Mouse (Mus musculus) midbrain, postnatal 0 days (tissue): ENCODE data around the gene Ptpn3. TPM values are rescaled to one million over a fixed set of nuclear protein-coding genes. Genes with fewer than 3 reads are reported as not detected.

Experiments used
- ATAC-seq: fragments of 200-750 bp; cut with Nextera tagmentation; 2 replicates; pipeline ENCODE4 v1.8.0; 2017; ENCODE audit warnings: moderate number of reproducible peaks, mild to moderate bottlenecking, moderate TSS enrichment, moderate library complexity; ENCODE audit not compliant: low FRiP score
- DNase-seq: peaks from one replicate; pipeline ENCODE4 v3.0.0-alpha.2; 2015; ENCODE audit warnings: low spot score
- H3K27ac ChIP-seq: fragments of 300-500 bp; sonication (generic); 2 replicates; pipeline ENCODE4 v1.5.1; 2014; ENCODE audit warnings: low read depth, mild to moderate bottlenecking, low read length, mixed read lengths
- H3K27me3 ChIP-seq: fragments of 300-500 bp; sonication (generic); 2 replicates; pipeline ENCODE4 v1.6.1; 2014; ENCODE audit warnings: low read length, control low read depth, mixed read lengths; ENCODE audit not compliant: insufficient read depth
- H3K36me3 ChIP-seq: fragments of 300-500 bp; sonication (generic); 2 replicates; pipeline ENCODE4 v1.6.1; 2014; ENCODE audit warnings: low read length, control low read depth, mixed read lengths; ENCODE audit not compliant: insufficient read depth
- H3K4me1 ChIP-seq: fragments of 300-500 bp; sonication (generic); 2 replicates; pipeline ENCODE4 v1.6.1; 2014; ENCODE audit warnings: mild to moderate bottlenecking, control low read depth, antibody characterized with exemption, low read length, mixed read lengths; ENCODE audit not compliant: insufficient read depth
- H3K4me2 ChIP-seq: fragments of 300-500 bp; sonication (generic); 2 replicates; pipeline ENCODE4 v1.6.1; 2014; ENCODE audit warnings: low read depth, mild to moderate bottlenecking, low read length, mixed read lengths; ENCODE audit not compliant: poor library complexity, severe bottlenecking
- H3K4me3 ChIP-seq: fragments of 300-500 bp; sonication (generic); 2 replicates; pipeline ENCODE4 v1.5.1; 2014; ENCODE audit warnings: low read depth, mild to moderate bottlenecking, low read length, moderate library complexity
- H3K9ac ChIP-seq: fragments of 300-500 bp; sonication (generic); replicated peaks from 2 replicates; pipeline ENCODE4 v1.6.1; 2014; ENCODE audit warnings: mild to moderate bottlenecking, low read length, moderate library complexity, mixed read lengths; ENCODE audit not compliant: poor library complexity, severe bottlenecking
- H3K9me3 ChIP-seq: fragments of 300-500 bp; sonication (generic); 2 replicates; pipeline ENCODE4 v1.6.1; 2016; ENCODE audit warnings: low read length, control low read depth
- CTCF ChIP-seq: IDR thresholded peaks from 2 replicates; pipeline ENCODE4 v1.5.1; 2016; ENCODE audit warnings: antibody characterized with exemption, mild to moderate bottlenecking
- WGBS: fragments of 180-500 bp; shearing (Covaris S2); extraction: QIAGEN DNeasy Blood & Tissue Kit; methylation state at CpG from one replicate; pipeline ENCODE4 v1.1.7; 2014; 5-methylcytosine and 5-hydroxymethylcytosine counted together
- polyA plus RNA-seq: library from polyadenylated mRNA; unstranded; fragments of >200 nt; fragmentation: Nextera tagmentation; extraction: Ambion mirVana; gene quantifications from 2 replicates; pipeline ENCODE4 v1.2.1, GENCODE M21; 2015
- total RNA-seq: library from RNA; depleted of rRNA; stranded (reverse); fragments of >200 nt; gene quantifications from 2 replicates; pipeline ENCODE4 v1.2.3, GENCODE M21; 2014

Ptpn3 gene
- total and polyA plus RNA-seq, 2 experiments from 2014 or later: 1.9 to 6.2 TPM

- Histone ChIP-seq H3K9me3 (no peaks in the 10 kb centered on the region), H3K4me3 (no peak overlapping the region), H3K27ac (no peak overlapping the region), H3K4me1 (no peaks in the 10 kb centered on the region), H3K4me2 (no peak overlapping the region), H3K36me3 (peaks cover 5% of the 10 kb centered on the region; the same call in 1 of the 2 replicates), H3K27me3 (no peaks in the 10 kb centered on the region), H3K9ac (no peak overlapping the region)
- DNase-seq (no peak), ATAC-seq (no peak)
- no peak for TF ChIP-seq CTCF
- WGBS: 70% methylated on average over 7 of the region's 7 CpGs
Observed at GRCm38 (mm10) chr4:57263695-57264094, 37.9 kb downstream of the Ptpn3 start.

GRCm38 (mm10) chr4:57263061-57263685 is 38.5 kb downstream of the Ptpn3 start:
- 71% methylated on average over 8 of the region's 8 CpGs for WGBS
- Histone ChIP-seq H3K4me1 (no peaks in the 10 kb centered on the region), H3K4me3 (no peak overlapping the region), H3K27ac (no peak overlapping the region), H3K4me2 (no peak overlapping the region), H3K9me3 (no peaks in the 10 kb centered on the region), H3K27me3 (no peaks in the 10 kb centered on the region), H3K9ac (no peak overlapping the region), H3K36me3 (peaks cover 5% of the 10 kb centered on the region; the same call in 1 of the 2 replicates)
- ATAC-seq: no peak
- peak; percentile 53 for DNase-seq
- peak; percentile 69 for TF ChIP-seq CTCF

GRCm38 (mm10) chr4:57262451-57262850 is 39.2 kb downstream of the Ptpn3 start:
- WGBS: 87% methylated on average over 8 of the region's 8 CpGs
- no peak for ATAC-seq
- H3K27ac ChIP-seq: no peak overlapping the region
- H3K36me3 ChIP-seq: peaks cover 5% of the 10 kb centered on the region; the same call in 1 of the 2 replicates
- no peak for DNase-seq
- no peak overlapping the region for H3K4me2 ChIP-seq
- no peak overlapping the region for H3K9ac ChIP-seq
- TF ChIP-seq CTCF: no peak
- H3K27me3 ChIP-seq: no peaks in the 10 kb centered on the region
- no peaks in the 10 kb centered on the region for H3K4me1 ChIP-seq
- no peak overlapping the region for H3K4me3 ChIP-seq
- no peaks in the 10 kb centered on the region for H3K9me3 ChIP-seq

GRCm38 (mm10) chr4:57261813-57262212 is 39.8 kb downstream of the Ptpn3 start:
- ATAC-seq: no peak
- no peaks in the 10 kb centered on the region for H3K27me3 ChIP-seq

GRCm38 (mm10) chr4:57258159-57259035 is 43.2 kb downstream of the Ptpn3 start:
- Histone ChIP-seq H3K27ac (0 out of 2 replicates have a peak overlapping the region, but pooled peaks have one; percentile 21), H3K4me1 (no peaks in the 10 kb centered on the region), H3K4me3 (no peak overlapping the region), H3K36me3 (no peaks in the 10 kb centered on the region; the same call in 1 of the 2 replicates), H3K27me3 (no peaks in the 10 kb centered on the region), H3K9ac (no peak overlapping the region), H3K4me2 (no peak overlapping the region), H3K9me3 (no peaks in the 10 kb centered on the region)
- ATAC-seq (peak; percentile 38; the same call in 1 of the 2 replicates), DNase-seq (peak; percentile 35)
- WGBS: 26% methylated on average over 14 of the region's 14 CpGs
- TF ChIP-seq CTCF: no peak

More at GRCm38 (mm10) chr4:57261813-57262212, 39.8 kb downstream of the Ptpn3 start:
- Histone ChIP-seq H3K4me2 (no peak overlapping the region), H3K27ac (no peak overlapping the region), H3K4me1 (no peaks in the 10 kb centered on the region), H3K4me3 (no peak overlapping the region), H3K9me3 (no peaks in the 10 kb centered on the region), H3K9ac (no peak overlapping the region), H3K36me3 (peaks cover 5% of the 10 kb centered on the region; the same call in 1 of the 2 replicates)
- no peak for DNase-seq
- no peak for TF ChIP-seq CTCF
- WGBS: 69% methylated on average over 9 of the region's 9 CpGs

- DNase-seq (no peak), ATAC-seq (no peak)
- no peak overlapping the region for H3K4me2 ChIP-seq
- no peaks in the 10 kb centered on the region for H3K27me3 ChIP-seq
- WGBS: 57% methylated on average over 8 of the region's 8 CpGs
- no peaks in the 10 kb centered on the region for H3K4me1 ChIP-seq
- TF ChIP-seq CTCF: no peak
- no peak overlapping the region for H3K27ac ChIP-seq
- no peaks in the 10 kb centered on the region for H3K9me3 ChIP-seq
- H3K4me3 ChIP-seq: no peak overlapping the region
- H3K9ac ChIP-seq: no peak overlapping the region
- H3K36me3 ChIP-seq: no peaks in the 10 kb centered on the region; the same call in 1 of the 2 replicates
Observed at GRCm38 (mm10) chr4:57257409-57257808, 44.2 kb downstream of the Ptpn3 start.
